Mouse (Mus musculus) midbrain, embryonic 13.5 days (tissue): ENCODE data around the gene Syne4. TPM values are rescaled to one million over a fixed set of nuclear protein-coding genes. Genes with fewer than 3 reads are reported as not detected.
A peak's percentile ranks its signal among the peaks of the same experiment; 100 is the strongest.

Experiments
- ATAC-seq: fragments of 200-750 bp; cut with Nextera tagmentation; 2 replicates; pipeline ENCODE4 v1.8.0; 2017; ENCODE audit warnings: mild to moderate bottlenecking, moderate TSS enrichment, moderate library complexity
- H3K27ac ChIP-seq: fragments of 300-500 bp; sonication (generic); 2 replicates; pipeline ENCODE4 v1.5.1; 2015; ENCODE audit warnings: inconsistent platforms, mild to moderate bottlenecking, moderate library complexity
- H3K27me3 ChIP-seq: fragments of 300-500 bp; sonication (generic); 2 replicates; pipeline ENCODE4 v1.6.1; 2015; ENCODE audit warnings: mild to moderate bottlenecking, inconsistent platforms
- H3K36me3 ChIP-seq: fragments of 300-500 bp; sonication (generic); 2 replicates; pipeline ENCODE4 v1.6.1; 2015; ENCODE audit warnings: mild to moderate bottlenecking, inconsistent platforms
- H3K4me1 ChIP-seq: fragments of 300-500 bp; sonication (generic); replicated peaks from 2 replicates; pipeline ENCODE4 v1.6.1; 2015; ENCODE audit warnings: inconsistent platforms
- H3K4me2 ChIP-seq: fragments of 300-500 bp; sonication (generic); replicated peaks from 2 replicates; pipeline ENCODE4 v1.6.1; 2015; ENCODE audit warnings: moderate library complexity, mild to moderate bottlenecking, inconsistent platforms
- H3K4me3 ChIP-seq: fragments of 300-500 bp; sonication (generic); replicated peaks from 2 replicates; pipeline ENCODE4 v1.5.1; 2015; ENCODE audit warnings: mild to moderate bottlenecking, inconsistent platforms
- H3K9ac ChIP-seq: fragments of 300-500 bp; sonication (generic); replicated peaks from 2 replicates; pipeline ENCODE4 v1.6.1; 2015; ENCODE audit warnings: mild to moderate bottlenecking, inconsistent platforms
- H3K9me3 ChIP-seq: fragments of 300-500 bp; sonication (generic); 2 replicates; pipeline ENCODE4 v1.6.1; 2016; ENCODE audit warnings: mild to moderate bottlenecking, inconsistent platforms
- WGBS: fragments of 180-500 bp; shearing (Covaris S2); methylation state at CpG from one replicate; pipeline ENCODE4 v1.1.7; 2015; 5-methylcytosine and 5-hydroxymethylcytosine counted together
- polyA plus RNA-seq: library from polyadenylated mRNA; unstranded; fragments of >200 nt; fragmentation: Nextera tagmentation; extraction: Ambion mirVana; gene quantifications from 2 replicates; pipeline ENCODE4 v1.2.1, GENCODE M21; 2015

Syne4 gene
- polyA plus RNA-seq, 1 experiment from 2014 or later, result 10.8 TPM

GRCm38 (mm10) chr7:30282740-30283139 lies 31.9 kb upstream of the Syne4 start:
- Histone ChIP-seq H3K9me3 (no peaks in the 10 kb centered on the region), H3K9ac (no peak overlapping the region), H3K4me2 (no peak overlapping the region), H3K27me3 (no peaks in the 10 kb centered on the region), H3K4me3 (no peak overlapping the region), H3K27ac (no peak overlapping the region), H3K4me1 (peaks cover 19% of the 10 kb centered on the region), H3K36me3 (no peaks in the 10 kb centered on the region)
- ATAC-seq, result no peak
- 79% methylated on average over 7 of the region's 7 CpGs for WGBS

GRCm38 (mm10) chr7:30286701-30287410 lies 27.8 kb upstream of the Syne4 start:
- Histone ChIP-seq H3K4me3 (no peak overlapping the region), H3K27ac (no peak overlapping the region), H3K9me3 (no peaks in the 10 kb centered on the region), H3K4me1 (peaks cover 16% of the 10 kb centered on the region), H3K36me3 (no peaks in the 10 kb centered on the region), H3K4me2 (no peak overlapping the region), H3K9ac (no peak overlapping the region), H3K27me3 (0 out of 2 replicates have a peak, but pooled peaks cover 4% of the 10 kb centered on the region)
- WGBS, result 71% methylated on average over 8 of the region's 8 CpGs
- no peak for ATAC-seq

- WGBS, result 73% methylated on average over 6 of the region's 6 CpGs
- H3K4me1 ChIP-seq, result peaks cover 26% of the 10 kb centered on the region
- ATAC-seq, result no peak
- no peak overlapping the region for H3K27ac ChIP-seq
- H3K9ac ChIP-seq, result no peak overlapping the region
- no peak overlapping the region for H3K4me3 ChIP-seq
- 0 out of 2 replicates have a peak, but pooled peaks cover 4% of the 10 kb centered on the region for H3K27me3 ChIP-seq
- H3K4me2 ChIP-seq, result no peak overlapping the region
- no peaks in the 10 kb centered on the region; the same call in 1 of the 2 replicates for H3K36me3 ChIP-seq
- H3K9me3 ChIP-seq, result no peaks in the 10 kb centered on the region
Measured at GRCm38 (mm10) chr7:30288046-30288445, 26.6 kb upstream of the Syne4 start.

DNA sequence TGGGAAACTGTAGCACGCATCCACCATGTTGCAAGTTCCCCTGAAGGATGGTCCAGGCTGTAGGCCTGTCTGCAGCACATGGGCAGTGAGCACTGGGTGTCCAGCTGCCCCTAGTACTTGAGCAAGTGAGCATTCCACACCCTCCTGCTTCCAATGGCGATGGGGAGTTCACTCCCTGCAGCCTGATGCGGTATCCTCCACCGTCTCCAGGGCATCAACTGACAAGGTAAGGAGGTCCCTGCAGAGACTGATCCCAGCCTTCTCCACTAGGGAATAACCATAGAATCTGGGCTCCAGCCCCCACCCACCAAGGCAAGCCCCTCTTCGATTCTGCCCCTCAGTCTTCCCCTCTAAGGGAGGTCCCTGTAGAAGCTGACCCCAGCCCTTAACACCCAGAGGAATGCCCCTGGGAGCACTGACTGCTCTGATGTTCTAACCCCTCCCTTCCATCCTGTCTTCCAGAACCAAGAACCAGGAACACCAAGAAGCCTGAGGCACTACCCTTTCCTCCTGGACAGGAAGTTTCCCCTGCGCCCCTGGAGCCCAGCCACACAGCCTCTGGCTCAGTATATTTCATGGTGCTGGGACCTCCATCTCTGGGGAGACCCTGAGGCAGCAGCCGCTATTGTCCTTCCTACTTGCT lies 25.4 kb upstream of the Syne4 start:
- Histone ChIP-seq H3K9me3 (no peaks in the 10 kb centered on the region), H3K4me1 (peaks cover 36% of the 10 kb centered on the region), H3K9ac (no peak overlapping the region; the same call in 1 of the 2 replicates), H3K4me3 (no peak overlapping the region), H3K27me3 (0 out of 2 replicates have a peak, but pooled peaks cover 4% of the 10 kb centered on the region), H3K36me3 (peaks cover 8% of the 10 kb centered on the region), H3K27ac (no peak overlapping the region), H3K4me2 (no peak overlapping the region)
- WGBS, result 69% methylated on average over 7 of the region's 7 CpGs
- no peak for ATAC-seq

GRCm38 (mm10) chr7:30289714-30290399 lies 24.8 kb upstream of the Syne4 start:
- ATAC-seq, result 0 out of 2 replicates have a peak, but pooled peaks have one; percentile 3
- Histone ChIP-seq H3K27ac (no peak overlapping the region), H3K4me2 (no peak overlapping the region), H3K27me3 (0 out of 2 replicates have a peak, but pooled peaks cover 4% of the 10 kb centered on the region), H3K36me3 (peaks cover 14% of the 10 kb centered on the region), H3K4me1 (peaks cover 43% of the 10 kb centered on the region), H3K9me3 (no peaks in the 10 kb centered on the region), H3K9ac (no peak overlapping the region; the same call in 1 of the 2 replicates), H3K4me3 (no peak overlapping the region)
- 48% methylated on average over 10 of the region's 10 CpGs for WGBS

GRCm38 (mm10) chr7:30291215-30292131 lies 23.1 kb upstream of the Syne4 start, which contains the start of gene Clip3:
Clip3 (plus strand) TSS chr7:30291728.
- H3K4me3 ChIP-seq, result peak within 1 kb of the TSS; percentile 97
- WGBS, result 6% methylated on average over 35 of the region's 35 CpGs
- peak within 1 kb of the TSS; percentile 96 for H3K4me2 ChIP-seq
- peak; percentile 89 for ATAC-seq
- peak within 1 kb of the TSS; percentile 78 for H3K27ac ChIP-seq
- peaks cover 30% of the 10 kb centered on the region for H3K36me3 ChIP-seq
- H3K4me1 ChIP-seq, result peaks cover 48% of the 10 kb centered on the region
- H3K9ac ChIP-seq, result peak within 1 kb of the TSS; percentile 99
- H3K9me3 ChIP-seq, result no peaks in the 10 kb centered on the region
- H3K27me3 ChIP-seq, result 0 out of 2 replicates have a peak, but pooled peaks cover 4% of the 10 kb centered on the region

- no peak overlapping the region for H3K27ac ChIP-seq
- peaks cover 54% of the 10 kb centered on the region for H3K36me3 ChIP-seq
- peak overlapping the region; percentile 32; the same call in 1 of the 2 replicates for H3K9ac ChIP-seq
- H3K9me3 ChIP-seq, result no peaks in the 10 kb centered on the region
- 82% methylated on average over 13 of the region's 13 CpGs for WGBS
- peaks cover 48% of the 10 kb centered on the region for H3K4me1 ChIP-seq
- H3K27me3 ChIP-seq, result 0 out of 2 replicates have a peak, but pooled peaks cover 3% of the 10 kb centered on the region
- peak overlapping the region; percentile 19 for H3K4me2 ChIP-seq
- no peak for ATAC-seq
- H3K4me3 ChIP-seq, result no peak overlapping the region
Measured at GRCm38 (mm10) chr7:30293795-30294194, 20.8 kb upstream of the Syne4 start.

DNA sequence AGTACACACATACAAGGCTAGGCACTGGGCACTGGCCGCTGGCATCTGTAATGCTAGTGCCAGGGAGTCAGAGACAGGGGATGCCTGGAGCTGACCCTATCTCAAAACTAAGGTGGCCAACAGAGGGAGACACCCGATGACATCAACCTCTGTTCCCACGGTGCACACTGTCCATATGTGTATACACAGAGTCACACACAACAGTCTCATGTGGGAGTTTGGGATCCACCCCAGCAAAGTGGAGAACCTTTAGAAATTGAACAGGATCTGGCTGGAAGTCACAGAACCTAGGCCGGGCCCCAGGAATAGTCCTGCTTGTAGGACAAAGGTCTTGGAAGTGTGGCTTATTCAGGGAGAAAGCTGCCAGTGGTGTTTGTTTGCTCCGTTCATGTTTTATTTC lies 20.3 kb upstream of the Syne4 start:
- Histone ChIP-seq H3K9ac (peak overlapping the region; percentile 32; the same call in 1 of the 2 replicates), H3K4me2 (peak overlapping the region; percentile 19; the same call in 1 of the 2 replicates), H3K27ac (no peak overlapping the region), H3K4me3 (no peak overlapping the region), H3K36me3 (peaks cover 59% of the 10 kb centered on the region), H3K4me1 (peaks cover 47% of the 10 kb centered on the region), H3K9me3 (no peaks in the 10 kb centered on the region), H3K27me3 (no peaks in the 10 kb centered on the region)
- ATAC-seq, result no peak
- WGBS, result 86% methylated on average over 5 of the region's 5 CpGs

DNA sequence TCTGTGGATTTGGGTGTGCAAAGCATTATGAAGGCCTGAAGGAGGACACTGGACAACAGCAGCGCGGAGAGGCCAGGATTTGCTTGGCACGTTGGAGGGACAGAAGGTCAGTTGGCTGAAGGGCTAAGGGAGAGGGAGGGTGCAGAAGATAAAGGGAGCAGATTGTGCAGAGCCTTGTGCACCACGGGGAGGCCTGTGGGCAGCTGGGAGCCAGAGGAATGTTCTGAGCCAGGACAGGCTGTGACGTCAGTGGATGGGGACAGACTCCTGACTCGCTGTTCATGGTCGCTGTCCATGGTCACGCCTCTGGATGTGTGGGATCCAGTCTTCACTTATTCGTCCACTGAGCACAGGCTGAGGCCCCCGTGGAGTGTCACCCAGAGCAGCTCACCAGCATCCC lies 19.5 kb upstream of the Syne4 start:
- Histone ChIP-seq H3K9me3 (no peaks in the 10 kb centered on the region), H3K36me3 (peaks cover 67% of the 10 kb centered on the region), H3K4me2 (no peak overlapping the region), H3K27me3 (no peaks in the 10 kb centered on the region), H3K9ac (peak overlapping the region; percentile 25; the same call in 1 of the 2 replicates), H3K27ac (no peak overlapping the region), H3K4me3 (no peak overlapping the region), H3K4me1 (peaks cover 39% of the 10 kb centered on the region)
- WGBS, result 72% methylated on average over 10 of the region's 10 CpGs
- ATAC-seq, result no peak

DNA sequence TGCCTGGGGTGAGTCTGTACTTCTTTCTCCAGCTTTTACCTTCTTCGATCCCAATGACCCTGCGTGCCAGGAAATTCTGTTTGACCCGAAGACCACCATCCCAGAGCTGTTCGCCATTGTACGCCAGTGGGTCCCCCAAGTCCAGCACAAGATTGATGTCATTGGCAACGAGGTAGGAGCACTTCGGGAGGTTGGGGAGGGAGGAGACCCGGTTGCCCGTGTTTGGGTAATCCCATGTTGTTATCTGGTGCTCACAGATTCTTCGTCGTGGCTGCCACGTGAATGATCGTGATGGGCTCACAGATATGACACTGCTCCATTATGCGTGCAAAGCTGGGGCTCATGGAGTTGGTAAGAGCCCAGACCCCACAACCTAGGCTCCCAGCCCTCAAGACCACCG lies 17.8 kb upstream of the Syne4 start:
- H3K4me1 ChIP-seq, result peaks cover 32% of the 10 kb centered on the region
- H3K9me3 ChIP-seq, result no peaks in the 10 kb centered on the region
- H3K36me3 ChIP-seq, result peaks cover 82% of the 10 kb centered on the region
- H3K9ac ChIP-seq, result no peak overlapping the region
- H3K27ac ChIP-seq, result no peak overlapping the region
- 94% methylated on average over 15 of the region's 15 CpGs for WGBS
- H3K27me3 ChIP-seq, result no peaks in the 10 kb centered on the region
- H3K4me2 ChIP-seq, result no peak overlapping the region
- ATAC-seq, result no peak
- no peak overlapping the region for H3K4me3 ChIP-seq

DNA sequence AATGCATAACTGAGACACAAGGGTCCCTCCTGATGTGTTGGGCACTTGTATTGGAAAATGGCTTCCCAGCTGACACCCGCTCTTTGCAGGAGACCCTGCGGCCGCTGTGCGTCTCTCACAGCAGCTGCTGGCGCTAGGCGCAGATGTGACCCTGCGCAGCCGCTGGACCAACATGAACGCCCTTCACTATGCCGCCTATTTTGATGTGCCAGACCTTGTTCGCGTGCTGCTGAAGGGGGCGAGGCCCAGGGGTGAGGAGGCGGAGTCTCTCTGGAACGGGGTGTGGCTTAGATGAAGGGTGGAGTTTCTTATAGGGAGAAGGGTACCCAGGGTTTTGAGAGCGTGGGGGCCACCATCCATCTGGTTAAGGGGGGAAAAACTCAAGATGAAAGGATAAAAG lies 17.3 kb upstream of the Syne4 start:
- no peak overlapping the region for H3K27ac ChIP-seq

More for the DNA sequence above, 17.3 kb upstream of the Syne4 start:
- H3K4me3 ChIP-seq, result no peak overlapping the region
- no peak overlapping the region for H3K4me2 ChIP-seq
- H3K9ac ChIP-seq, result no peak overlapping the region
- peaks cover 29% of the 10 kb centered on the region for H3K4me1 ChIP-seq
- no peak for ATAC-seq
- H3K9me3 ChIP-seq, result no peaks in the 10 kb centered on the region
- no peaks in the 10 kb centered on the region for H3K27me3 ChIP-seq
- WGBS, result 86% methylated on average over 16 of the region's 16 CpGs
- H3K36me3 ChIP-seq, result peaks cover 86% of the 10 kb centered on the region
